Mouse (Mus musculus) T-helper 2 cell (primary cell): ENCODE data around the gene Rassf10.

ENCODE experiments used
- in situ Hi-C: fragments of 300-600 bp; cut with MboI, MseI; formaldehyde crosslinking; loops from one replicate; pipeline ENCODE4 v1.15.1; 2025; ENCODE audit warnings: high pct_unique_total_duplicates

The Rassf10 gene

DNA sequence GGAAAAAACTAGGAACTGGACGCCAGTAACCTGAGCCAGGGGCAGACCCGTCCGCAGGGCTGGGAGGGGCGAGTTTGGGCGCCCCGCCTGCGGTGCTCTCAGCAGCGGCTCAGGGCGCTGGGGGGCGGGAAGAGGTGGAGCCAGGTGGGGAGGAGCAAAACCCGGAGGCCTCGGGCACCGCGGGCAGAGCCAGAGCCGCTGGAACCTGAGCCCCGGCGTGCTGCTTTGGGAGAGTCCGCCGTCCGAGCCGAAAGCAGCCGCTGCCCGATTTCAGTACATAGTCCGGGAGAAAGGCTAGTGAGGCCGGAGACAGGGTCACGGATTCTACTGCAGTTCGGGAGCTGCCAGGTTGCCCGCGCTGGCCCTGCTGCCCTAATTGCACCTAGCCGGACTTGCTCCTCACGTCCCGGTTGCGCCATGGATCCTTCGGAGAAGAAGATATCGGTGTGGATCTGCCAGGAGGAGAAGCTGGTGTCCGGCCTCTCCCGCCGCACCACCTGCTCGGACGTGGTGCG, at the start of gene Rassf10:
Rassf10 (plus strand) TSS at position 186 of the 515 bp plus-strand sequence.
- in situ Hi-C loops = no loop called here

DNA sequence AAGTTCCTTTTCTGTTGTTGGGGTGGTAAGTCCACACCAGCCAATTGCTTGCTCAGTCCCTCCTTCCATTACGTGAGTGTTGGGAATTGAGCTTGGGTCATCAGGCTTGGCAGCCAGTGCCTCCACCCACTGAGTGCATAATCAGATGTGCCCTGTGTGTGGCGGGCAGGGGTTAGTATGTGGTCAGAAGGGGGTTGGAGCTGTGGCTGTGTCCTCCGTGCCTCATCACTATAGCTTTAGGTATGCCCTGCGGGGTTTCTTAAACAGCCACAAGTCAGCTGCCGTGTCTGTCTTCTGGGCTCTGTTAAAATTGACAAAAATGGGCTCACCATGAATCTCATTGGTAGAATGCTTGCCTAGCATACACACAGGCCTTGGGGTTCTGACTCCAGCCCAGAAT, 46.9 kb upstream of the Rassf10 start:
- in situ Hi-C loops = no loop called here

DNA sequence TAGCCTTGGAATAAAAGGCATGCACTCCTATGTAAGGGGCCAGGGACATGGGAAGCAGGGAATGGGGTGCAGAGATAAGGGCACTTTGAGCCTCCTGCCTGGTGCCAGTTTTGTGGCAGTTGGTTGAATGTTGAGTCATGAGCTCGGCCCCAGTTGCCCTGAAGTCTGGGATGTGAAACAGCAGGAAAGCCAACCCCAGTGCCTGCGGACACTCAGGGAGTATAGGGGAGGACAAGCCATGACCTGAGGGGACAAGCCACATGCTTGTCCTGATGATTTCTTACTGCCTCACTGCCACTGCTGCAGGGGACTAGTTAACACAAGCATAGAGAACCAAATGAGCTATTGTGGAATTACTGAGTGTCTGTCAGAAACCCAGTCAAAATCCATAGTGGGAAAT, 46.3 kb upstream of the Rassf10 start:
- in situ Hi-C loops = no loop called here

DNA sequence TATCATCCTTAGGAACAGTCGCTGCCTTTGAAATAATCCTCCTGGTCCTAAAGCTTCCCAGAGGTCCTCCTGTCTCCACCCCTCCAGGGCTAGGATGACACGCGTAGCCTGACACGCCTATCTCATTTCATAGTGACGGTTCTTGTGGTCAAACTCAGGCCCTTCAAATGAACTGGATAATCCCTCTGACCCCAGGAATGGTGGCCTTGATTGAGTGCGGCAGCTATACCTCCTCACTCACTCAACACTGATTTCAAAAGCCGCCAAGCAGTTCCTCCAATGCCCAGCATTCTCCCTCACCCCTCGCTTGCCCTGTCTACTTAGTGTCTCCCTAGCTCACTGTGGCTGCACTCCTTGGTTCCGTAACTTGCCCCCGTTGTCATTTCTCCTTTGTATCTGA, 44.6 kb upstream of the Rassf10 start:
- in situ Hi-C loops = no loop called here

DNA sequence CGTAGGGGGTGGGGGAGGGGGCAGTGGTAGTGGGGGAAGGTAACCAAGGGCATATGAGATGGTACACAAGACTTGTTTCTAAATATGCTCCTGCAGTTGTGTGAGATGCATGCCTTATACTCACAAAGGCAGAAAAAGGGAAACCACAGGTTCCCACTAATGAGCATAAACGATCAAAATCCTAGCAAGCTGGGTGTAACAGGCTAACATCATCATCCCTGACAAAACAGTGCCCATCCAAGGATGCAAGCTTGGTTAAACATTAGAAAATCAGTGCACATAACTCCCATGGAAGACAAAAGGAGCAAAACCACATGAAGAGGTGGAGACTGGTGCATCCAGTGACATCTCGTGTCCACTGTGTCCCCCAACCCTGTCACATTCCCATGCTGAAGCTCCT, 40.8 kb upstream of the Rassf10 start:
- in situ Hi-C loops = no loop called here

DNA sequence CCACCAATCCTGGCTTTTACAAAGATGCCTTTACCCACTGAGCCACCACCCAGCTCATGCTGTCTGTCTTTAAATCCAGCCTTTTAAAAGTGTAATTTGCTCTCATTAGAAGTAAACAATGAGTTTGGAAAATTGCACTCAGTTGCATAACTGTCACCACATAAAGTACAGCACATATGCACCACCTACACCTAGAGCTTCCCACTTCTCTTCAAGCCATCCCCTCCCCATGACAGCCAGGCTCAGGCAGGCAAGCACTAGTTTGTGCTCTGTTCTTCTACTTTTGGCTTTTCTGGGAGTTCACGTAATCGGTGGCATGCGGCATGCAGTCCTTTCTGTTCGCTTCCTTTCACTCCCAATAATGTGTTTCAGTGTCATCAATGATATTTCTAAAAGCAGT, 38.2 kb upstream of the Rassf10 start:
- in situ Hi-C loops = no loop called here

DNA sequence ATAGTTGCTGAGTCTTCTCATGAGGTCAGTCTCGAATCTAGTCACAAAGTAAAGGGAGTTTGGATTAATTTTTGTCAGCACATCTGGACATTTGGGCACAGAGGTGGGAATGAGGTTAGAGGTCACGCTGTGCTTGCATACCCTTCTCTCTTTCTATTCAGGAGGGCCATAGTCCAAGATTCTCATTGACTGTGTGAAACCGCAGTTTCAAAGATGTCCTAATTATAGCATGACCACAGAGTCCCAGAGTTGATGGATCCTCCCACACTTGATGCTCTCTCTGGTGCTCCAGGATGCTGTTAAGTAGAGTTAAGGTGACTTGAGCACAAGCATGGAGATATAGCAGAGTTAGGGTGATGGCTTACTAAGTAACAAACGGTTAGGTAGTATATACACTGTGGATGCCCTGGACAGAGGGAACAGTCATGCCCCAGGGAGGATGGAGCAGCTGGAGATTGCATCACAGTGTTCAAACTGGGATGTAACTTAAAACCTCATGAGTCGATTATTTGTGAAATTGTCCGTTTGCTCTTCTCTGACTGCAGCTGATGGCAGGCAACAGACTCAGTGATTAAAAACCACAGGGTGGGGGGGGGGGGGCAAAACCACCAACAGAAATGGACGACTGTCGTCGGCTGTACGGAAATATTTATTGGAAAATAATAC, 36.0 kb upstream of the Rassf10 start:
- in situ Hi-C loops = no loop called here

DNA sequence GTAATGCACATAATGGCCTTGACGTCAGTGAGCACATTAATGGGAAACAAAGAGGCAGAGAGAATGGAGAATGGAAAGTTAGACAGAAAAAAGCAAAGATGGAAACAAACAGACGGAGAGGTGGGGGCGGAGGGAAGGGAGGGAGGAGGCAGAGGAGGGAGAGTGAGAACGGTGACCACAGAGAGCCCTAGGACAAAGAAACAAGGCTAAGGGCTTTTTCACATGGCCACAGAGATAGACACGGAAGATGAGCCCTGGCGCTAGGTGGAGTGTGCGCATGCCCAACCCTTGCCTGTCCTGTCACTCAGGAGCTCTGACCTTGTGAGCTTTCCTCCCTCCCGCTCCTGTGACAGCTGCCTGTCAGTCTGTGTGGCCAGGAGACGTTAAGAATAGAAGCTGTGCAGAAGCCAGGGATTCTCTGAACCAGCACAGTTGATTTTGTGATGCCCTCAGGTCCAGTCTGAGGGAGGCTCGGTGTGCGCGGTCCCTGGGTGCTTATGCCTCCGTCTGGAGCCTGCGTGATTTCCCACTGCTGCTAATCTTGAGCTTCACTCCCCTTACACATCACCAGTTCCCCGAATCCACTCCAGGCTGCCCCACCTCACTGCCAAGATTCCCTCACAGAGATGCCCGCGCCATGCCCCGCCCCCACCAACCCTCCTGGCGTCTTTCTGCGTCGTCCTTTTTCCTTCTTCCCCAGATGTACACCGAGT, 35.3 kb upstream of the Rassf10 start:
- in situ Hi-C loops = no loop called here

DNA sequence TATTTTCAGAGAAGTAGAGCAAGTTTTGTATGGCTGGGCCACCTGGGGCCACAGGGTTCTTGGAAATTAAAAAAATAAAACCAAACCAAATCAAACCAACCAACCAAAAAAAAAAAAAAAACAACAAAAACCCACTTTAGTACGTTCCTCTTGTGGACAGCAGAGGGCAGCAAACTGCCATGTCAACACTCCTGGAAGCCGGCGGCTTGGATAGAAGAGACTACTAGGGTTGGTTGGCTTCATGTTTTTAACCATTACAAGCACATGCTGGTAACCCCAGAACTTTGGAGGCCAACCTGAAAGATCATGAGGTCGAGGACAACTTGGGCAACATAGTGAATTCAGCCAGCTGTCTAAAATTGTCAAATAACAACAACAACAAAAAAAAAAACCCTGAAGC, 33.9 kb upstream of the Rassf10 start:
- in situ Hi-C loops = loop anchor here (5.0 kb wide), 1 partner anchor 207 kb away; no protein-coding TSS in a partner anchor

DNA sequence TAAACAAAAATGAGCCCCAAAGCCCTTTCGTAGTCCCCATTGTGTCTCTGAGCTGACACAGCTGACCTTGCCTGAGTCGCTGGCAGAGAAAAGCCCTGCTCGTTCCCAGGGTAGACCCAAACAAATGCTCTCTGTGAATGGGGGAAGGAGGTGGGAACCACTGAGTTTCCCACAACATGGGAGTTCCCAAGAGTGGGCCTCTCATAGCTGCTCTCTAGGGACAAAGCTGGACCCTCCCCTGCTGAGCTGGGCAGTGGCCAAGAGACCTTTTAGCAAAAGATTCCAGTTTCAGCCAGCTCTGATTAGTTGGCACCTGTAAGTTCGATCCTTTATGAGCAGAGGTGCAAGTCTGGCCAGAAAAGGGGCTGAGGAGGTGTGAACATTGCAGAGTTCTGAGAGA, 31.0 kb upstream of the Rassf10 start:
- in situ Hi-C loops = loop anchor here (5.0 kb wide), 1 partner anchor 204 kb away; no protein-coding TSS in a partner anchor

DNA sequence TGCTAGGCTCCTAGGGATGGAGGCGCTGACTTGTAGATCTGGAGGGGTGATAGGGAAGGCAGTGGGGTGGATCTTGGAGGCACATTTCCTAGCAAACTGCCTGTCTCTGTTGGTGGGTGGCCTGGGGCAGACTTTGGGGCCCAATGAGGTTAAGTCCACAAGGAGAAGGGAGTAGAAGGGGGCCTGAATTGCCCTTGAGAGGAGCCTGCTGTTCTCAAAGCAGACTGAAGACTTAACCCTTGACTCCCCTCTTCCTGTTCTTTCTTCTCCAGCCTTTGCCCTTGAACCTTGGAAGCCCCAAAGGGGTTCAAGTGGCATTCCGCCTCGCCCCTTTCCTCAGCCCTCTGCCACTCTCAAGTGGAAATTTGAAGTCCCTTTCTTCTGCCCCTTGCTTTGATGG, 30.1 kb upstream of the Rassf10 start:
- in situ Hi-C loops = loop anchor here (5.0 kb wide), 1 partner anchor 204 kb away; no protein-coding TSS in a partner anchor

DNA sequence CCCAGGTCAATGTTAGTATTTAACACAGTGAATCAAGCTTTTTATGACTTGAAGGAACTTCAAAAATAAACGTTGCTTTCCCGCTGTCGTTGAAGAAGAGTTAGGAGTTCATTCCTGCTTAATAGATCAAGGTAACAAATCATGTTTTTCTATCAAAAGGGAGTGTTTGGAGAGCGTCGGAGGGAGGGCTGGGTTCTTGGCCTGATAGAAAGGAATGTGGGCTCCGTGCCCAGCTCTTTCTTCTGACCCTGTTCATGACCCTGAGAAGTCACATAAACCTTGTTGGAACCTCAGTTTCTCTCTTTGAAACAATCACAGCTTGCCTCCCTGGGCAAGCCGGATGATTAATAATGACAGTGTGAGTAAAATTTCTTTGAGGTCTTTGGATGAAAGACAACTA, 23.1 kb upstream of the Rassf10 start:
- in situ Hi-C loops = loop anchor here (25.0 kb wide), 1 partner anchor 382 kb away; no protein-coding TSS in a partner anchor

DNA sequence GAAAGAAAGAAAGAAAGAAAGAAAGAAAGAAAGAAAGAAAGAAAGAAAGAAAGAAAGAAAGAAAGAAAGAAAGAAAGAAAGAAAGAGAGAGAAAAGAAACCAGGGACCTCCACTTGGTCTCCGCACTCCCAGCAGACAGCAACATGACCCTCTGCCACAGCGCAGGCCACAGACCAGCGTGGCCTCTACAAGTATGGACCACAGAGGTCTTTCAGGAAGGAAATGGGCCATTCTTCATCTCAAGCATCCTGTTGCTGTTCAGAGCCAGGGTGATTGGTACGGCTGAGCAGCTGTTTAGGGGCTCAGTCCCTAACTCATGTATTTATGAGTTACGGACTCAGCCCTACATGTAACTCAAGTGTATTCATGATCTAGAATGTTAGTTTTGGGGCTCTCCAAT, 17.9 kb upstream of the Rassf10 start:
- in situ Hi-C loops = loop anchor here (25.0 kb wide), 1 partner anchor 376 kb away; no protein-coding TSS in a partner anchor

DNA sequence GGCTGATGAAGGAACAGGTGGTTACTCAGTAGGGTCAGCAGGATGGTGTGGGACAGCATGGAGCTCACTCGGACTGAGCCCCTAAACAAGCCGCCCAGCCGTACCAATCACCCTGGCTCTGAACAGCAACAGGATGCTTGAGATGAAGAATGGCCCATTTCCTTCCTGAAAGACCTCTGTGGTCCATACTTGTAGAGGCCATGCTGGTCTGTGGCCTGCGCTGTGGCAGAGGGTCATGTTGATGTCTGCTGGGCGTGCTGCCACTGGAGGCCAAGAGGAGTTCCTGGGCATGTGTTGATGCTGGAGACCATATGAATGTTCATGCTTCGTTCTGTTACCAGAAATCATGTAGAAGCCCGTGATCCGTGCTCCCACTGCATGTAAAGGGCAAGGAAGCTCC, 16.7 kb upstream of the Rassf10 start:
- in situ Hi-C loops = loop anchor here (25.0 kb wide), 1 partner anchor 375 kb away; no protein-coding TSS in a partner anchor

DNA sequence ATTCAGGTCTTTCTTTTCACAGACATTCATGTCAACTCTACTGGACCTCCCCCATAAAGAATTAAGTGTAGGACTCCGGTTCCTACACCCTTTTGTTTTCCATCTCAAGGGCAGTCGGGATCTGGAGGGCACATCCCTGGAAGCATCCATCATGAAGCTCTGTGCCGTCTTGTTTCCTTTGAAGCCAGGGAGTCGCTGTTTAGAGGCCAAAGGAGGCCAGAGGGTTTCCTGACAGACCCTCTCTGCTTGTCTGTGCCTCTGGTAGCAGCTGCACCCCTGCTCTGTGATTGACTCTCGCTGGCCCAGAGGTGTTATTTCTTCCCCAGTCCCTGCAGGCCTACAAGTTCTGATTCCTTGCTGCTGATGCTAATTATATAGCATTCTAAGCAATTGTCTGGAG, 14.8 kb upstream of the Rassf10 start:
- in situ Hi-C loops = loop anchor here (25.0 kb wide), 1 partner anchor 373 kb away; no protein-coding TSS in a partner anchor

DNA sequence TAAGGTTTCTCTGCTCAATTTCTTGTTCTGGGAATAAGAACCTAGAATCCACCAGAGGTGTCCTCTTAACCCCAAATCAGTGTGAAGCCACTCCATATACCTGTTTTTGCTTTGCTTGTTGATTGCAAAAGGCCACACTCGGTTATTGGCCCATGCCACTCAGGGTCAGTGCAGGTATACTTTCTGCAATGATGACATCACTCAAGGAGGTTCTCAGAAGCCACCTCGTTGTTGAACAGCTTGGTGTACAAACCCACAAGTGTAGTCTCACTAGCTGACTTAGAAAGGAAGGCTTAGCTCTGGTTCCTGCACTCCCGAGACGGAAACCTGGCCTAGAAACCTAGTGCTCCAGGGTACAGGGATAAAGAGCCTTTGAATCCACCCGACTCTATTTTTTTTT, 11.2 kb upstream of the Rassf10 start:
- in situ Hi-C loops = loop anchor here (25.0 kb wide), 1 partner anchor 370 kb away; no protein-coding TSS in a partner anchor

DNA sequence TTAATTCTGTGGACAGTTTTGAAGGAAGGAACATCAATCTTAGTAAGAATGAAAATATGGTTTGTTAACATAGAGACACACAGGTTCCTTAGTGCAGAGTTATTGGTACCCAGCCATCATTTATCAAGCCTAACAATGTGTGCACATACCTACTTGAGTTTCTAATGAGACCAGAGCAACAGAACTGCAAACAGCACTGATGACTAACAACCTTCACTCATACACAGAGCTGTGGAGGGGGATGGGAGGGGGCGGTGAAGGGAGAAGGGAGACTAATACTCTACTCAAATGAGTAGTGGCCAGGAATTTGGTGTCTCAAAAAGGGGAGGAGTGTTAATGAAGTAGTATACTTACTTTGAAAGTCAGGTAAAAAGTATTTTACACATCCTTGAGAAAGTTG, 10.7 kb upstream of the Rassf10 start:
- in situ Hi-C loops = loop anchor here (25.0 kb wide), 1 partner anchor 369 kb away; no protein-coding TSS in a partner anchor

DNA sequence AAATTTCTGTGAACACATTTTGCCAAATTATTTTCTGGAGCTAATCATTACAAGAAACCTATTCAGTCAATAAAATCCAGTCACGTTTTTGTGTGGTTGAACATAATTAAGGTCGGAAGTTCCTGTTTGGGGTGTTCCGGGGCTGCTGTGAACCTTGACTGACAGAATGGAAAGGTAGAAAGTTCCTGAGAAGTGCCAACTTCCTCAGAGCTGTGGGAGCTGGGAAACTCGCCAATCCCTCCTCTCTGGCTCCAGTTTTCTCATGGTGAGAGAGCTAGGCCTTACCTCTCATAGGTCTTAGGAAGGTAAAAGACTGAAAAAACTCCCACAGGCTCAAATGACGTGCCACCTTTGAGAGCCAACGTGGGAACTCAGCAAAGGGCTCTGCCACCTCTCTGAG, 7.1 kb upstream of the Rassf10 start:
- in situ Hi-C loops = loop anchor here (25.0 kb wide), 1 partner anchor 366 kb away; no protein-coding TSS in a partner anchor

DNA sequence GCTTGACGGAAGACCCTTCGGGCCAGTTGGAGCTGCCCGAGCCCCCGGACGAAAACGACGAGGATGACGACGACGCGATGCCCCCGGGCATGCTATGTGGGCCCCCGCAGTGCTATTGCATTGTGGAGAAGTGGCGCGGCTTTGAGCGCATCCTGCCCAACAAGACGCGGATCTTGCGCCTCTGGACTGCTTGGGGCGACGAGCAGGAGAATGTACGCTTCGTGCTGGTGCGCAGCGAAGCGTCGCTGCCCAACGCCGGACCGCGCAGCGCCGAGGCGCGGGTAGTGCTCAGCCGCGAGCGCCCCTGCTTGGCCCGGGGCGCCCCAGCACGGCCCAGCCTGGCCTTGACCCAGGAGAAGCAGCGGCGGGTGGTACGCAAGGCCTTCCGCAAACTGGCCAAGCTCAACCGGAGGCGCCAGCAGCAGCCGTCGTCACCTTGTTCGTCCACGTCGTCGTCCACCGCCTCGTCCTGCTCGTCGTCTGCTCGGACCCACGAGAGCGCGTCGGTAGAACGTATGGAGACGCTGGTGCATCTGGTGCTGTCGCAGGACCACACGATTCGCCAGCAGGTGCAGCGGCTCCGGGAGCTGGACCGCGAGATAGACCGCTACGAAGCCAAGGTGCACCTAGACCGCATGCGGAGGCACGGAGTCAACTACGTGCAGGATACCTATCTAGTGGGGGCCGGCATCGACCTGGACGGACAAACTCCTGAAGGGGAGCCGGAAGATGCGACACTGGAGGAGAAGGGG, 765 bp downstream of the Rassf10 start:
- in situ Hi-C loops = no loop called here

DNA sequence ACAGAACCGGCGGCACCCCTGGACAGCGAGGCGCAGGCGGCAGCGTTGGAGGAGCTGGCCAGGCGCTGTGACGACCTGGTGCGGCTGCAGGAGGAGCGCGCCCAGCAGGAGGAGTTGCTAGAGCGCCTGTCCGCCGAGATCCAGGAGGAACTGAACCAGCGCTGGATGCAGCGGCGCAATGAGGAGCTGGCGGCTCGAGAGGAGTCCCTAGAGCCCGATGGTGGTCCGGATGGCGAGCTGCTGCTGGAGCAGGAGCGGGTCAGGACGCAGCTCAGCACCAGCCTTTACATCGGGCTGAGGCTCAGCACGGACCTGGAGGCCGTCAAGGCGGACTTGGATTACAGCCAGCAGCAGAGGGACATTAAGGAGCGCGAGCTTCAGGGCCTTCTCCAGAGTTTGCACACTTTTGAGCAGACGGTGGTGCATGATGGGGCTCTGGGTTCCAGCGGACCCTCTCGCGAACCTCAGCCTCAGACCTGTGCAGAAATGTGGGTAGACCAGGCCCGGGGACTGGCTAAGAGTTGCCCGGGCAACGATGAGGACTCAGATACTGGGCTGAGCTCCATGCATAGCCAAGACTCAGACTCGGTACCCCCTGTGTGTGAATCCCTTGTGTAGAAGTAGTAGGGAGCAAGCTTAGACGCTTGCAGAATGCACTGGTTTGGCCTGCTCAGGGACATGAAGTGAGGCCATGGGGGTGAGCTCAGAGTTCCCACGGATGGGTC, 1.5 kb downstream of the Rassf10 start:
- in situ Hi-C loops = no loop called here

DNA sequence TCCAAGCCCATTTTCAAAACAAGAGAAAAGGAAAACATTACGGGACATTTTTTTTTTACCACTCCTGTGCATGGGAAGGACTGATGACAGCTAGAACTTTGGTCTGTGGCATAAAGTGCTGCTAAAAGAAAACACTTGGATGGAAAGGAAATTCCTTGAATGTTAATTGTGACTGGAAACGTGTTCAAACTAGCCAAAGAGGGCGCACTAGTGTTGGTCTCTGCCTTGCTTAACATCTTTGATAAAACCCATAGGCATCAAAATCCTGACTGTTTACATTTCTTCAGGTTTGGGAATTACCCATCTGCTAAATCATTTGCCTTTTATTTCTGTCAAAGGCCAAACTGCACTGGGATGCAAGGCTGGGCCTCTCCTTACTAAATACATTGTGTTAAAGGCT, 2.2 kb downstream of the Rassf10 start:
- in situ Hi-C loops = no loop called here
